Mouse (Mus musculus): ENCODE measurements around the gene Syt8.
A peak's percentile ranks its signal among the peaks of the same experiment; 100 is the strongest.

Gene Syt8

DNA sequence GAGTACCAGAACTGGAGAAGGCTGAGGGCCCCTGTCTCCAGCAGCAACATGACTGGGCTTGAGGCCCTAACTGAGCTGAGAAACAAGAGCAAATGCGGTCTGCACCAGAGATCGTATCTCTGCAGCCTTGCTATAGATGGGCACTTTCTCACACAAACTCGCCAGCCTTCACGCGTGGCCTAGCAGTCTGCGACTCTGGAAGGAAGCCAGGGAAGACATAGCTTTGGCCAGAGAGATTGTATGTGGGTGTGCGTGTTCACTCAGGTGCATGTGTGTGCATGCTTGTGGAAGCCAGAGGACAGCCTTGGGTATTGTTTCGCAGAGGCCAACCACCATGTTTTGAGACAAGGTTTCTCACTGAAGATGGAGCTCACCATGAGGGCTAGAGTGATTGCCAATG, 26.0 kb upstream of the Syt8 start:
- DNase-seq (ENCODE audit: low read depth, low spot score), result no peak

GRCm38 (mm10) chr7:142409603-142410002, 25.0 kb upstream of the Syt8 start:
- no peak for DNase-seq (ENCODE audit: low read depth, low spot score)

DNA sequence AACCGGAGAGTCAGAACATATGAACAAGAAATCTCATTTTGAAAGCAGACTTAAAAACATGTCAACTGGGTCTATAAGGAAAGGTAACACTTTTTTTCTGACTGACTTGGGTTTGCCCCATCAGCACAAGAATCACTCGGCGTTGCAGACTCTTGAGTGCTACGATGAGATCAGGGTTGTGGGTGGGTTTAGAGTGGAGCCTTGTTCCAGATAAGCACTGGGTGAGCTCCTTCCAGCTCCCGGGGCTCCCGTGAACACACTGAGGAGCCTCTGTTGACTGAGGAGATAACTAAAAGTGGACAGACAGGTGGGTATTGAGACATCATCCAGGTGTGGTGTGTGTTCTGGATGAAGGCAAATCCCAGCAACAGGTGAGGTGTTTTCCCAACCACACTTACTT, 21.4 kb upstream of the Syt8 start:
- no peak for DNase-seq (ENCODE audit: low read depth, low spot score)

- no peak for DNase-seq (ENCODE audit: low read depth, low spot score)
These were observed 19.3 kb upstream of the Syt8 start for GRCm38 (mm10) chr7:142415314-142415713.

DNA sequence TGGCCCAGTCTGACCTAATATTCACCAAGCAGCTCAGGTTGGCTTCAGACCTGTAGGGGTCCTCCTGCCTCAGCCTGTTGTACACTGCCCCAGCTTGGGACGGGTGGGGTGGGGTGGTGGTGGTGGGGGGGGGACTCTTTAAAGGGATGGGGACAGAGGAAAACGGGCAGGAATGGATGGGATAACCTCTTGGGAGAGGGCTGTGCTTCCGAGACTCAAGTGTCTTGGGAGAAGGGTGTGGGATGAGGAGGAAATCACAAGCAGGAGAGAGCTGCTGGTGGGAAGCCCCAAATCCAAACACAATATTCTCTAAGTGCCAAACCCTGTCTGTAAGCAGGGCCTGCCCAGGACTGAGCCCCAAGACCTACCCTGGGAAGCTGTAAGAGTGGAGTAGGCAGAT, 18.4 kb upstream of the Syt8 start:
- no peak for DNase-seq (ENCODE audit: low read depth, low spot score)

DNA sequence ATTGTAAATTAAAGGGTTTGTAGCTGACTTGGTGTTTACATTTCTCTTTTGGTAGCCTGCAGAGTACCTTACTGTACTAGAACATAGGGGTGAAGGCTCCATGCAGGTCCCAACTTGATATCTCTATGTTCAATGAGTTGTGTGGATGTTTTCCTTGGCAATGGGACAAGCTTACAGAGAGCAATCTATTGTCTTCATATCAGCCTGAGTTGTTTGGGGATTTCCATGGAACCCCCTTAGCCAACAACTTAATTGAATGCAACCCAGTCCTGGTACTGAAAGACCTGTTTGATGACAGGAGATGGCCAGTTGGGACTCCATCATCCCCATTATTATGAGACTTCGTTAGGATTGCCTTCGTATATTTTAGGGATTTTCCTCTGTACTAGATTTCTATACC, 16.6 kb upstream of the Syt8 start:
- no peak for DNase-seq (ENCODE audit: low read depth, low spot score)

- DNase-seq (ENCODE audit: low read depth, low spot score), result peak; percentile 50
These were observed 16.0 kb upstream of the Syt8 start for GRCm38 (mm10) chr7:142418679-142419078.

- DNase-seq (ENCODE audit: low read depth, low spot score), result no peak
These were observed 14.8 kb upstream of the Syt8 start for GRCm38 (mm10) chr7:142419887-142420286.

GRCm38 (mm10) chr7:142421826-142422225, 12.8 kb upstream of the Syt8 start:
- no peak for DNase-seq (ENCODE audit: low read depth, low spot score)

DNA sequence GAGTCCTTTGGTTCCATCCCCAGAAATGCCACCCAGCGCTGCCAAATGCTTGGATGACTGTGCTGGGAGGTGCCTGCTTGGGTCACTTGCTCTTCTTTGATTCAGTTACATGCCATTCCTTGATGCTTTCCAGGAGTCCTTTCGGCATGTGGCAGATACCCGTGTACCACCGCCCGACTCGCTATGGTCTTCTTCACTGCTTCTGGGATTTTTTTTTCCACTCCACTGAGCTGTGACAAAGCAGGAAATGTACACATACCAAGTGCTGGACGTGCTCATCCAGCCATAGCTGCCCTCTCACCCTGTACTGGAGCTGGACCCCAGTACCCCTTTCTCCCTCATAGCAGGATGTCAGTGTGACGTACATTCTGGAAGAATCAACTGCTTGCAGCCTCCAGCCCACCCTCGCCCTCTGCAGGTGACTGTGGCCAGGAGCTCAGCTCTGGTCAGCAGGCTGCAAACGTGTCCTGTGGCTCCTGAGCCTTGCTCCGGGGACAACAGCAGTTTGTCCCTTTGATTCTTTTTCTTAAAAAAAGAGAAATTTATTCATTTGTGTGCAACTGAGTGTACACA, 8.9 kb upstream of the Syt8 start:
- DNase-seq (ENCODE audit: low read depth, low spot score), result no peak

- DNase-seq (ENCODE audit: low read depth, low spot score), result peak; percentile 84
These were observed 6.4 kb upstream of the Syt8 start for GRCm38 (mm10) chr7:142428213-142428612.

GRCm38 (mm10) chr7:142430160-142430678, 4.4 kb upstream of the Syt8 start:
- DNase-seq (ENCODE audit: low read depth, low spot score), result no peak

DNA sequence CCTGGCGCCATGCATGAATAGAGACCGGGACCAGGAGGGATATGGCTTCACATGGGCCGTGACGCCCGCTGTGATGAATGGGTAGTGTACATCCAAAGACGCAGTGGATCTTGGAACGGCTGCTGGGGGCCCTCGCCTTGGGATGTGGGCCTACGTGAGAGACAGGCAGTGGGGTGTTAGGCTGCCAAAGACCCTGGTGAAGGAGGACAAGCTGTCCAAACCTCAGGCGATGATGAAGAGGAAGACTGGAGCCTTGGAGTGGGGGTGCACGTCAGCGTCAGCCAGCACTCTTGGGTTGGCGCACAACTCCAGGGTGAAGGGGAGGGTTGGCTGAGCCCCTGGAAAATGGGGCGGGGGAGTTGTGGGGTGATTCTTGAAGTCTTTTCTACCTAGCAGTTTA, 3.5 kb upstream of the Syt8 start:
- no peak for DNase-seq (ENCODE audit: low read depth, low spot score)

DNA sequence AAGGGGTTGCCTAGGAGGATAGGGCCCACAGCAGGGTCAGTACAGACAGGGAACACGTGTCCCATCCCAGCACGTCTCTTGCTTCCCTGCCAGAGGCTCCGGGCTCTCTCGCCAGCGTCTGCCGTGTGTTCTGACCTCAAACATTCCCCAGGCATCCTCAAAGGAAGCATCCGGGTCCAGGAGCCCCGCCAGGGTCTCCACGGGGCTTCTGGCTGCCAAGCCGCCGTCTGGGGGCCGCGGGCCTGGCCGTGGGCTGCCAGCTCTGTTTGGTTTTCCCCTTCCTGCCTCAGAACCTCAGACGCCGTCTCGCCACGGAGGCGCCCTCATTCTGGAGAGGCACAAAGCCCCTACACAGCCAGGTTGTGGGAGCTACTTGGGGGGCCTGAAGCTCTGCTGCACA, 1.0 kb upstream of the Syt8 start:
- no peak for DNase-seq (ENCODE audit: low read depth, low spot score)

GRCm38 (mm10) chr7:142435524-142435923, 874 bp downstream of the Syt8 start:
- peak; percentile 67 for DNase-seq (ENCODE audit: low read depth, low spot score)

GRCm38 (mm10) chr7:142437324-142437723, 2.7 kb downstream of the Syt8 start:
- DNase-seq (ENCODE audit: low read depth, low spot score), result no peak

GRCm38 (mm10) chr7:142439966-142440365, 5.3 kb downstream of the Syt8 start:
- no peak for DNase-seq (ENCODE audit: low read depth, low spot score)

DNA sequence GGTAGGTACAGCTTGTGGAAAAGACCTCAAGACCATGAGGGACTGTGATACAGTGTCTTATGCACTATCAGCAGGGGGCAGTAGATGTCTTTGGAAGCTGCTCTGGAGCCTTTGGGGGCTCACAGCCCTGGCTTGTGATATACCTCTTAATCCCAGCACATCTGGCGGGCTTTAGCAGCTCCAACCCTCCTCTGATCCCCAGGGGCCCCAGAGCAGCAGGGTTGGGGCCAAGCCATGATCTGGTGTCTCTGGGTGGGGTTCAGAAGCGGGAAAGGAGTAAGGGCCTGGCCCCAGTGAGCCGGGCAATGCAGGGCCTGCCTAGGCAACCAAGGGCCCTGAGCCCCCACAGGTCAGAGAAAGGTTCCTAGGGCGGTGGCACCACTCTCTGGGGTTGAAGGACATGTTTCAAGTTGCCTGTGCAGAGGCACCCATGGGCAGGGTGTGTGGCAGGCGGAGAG, 6.0 kb downstream of the Syt8 start:
- peak; percentile 39 for DNase-seq (ENCODE audit: low read depth, low spot score)

DNA sequence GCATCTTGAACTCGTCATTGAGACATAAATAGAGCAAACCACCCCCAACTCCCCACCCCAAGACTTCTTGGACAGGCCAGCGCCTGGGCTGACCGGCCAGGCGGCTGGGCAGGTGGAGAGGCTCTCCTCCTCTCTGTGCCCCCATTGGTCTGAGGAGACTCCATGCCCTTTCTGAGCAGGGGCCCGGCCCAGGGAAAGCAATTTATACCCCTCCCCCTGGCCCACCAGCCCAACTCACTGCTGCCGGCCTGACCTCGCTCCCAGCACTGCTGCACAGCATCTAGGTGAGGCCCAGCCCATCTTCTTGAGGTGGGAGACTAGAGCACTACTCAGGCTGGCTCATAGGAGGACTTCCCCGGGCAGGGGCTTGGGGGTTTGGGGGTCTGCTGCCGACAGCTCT, 6.9 kb downstream of the Syt8 start, which contains the start of gene Tnni2:
Gene Tnni2, plus strand, starts transcription at position 224 of the 400 bp plus-strand sequence.
- DNase-seq (ENCODE audit: low read depth, low spot score), result no peak

- no peak for DNase-seq (ENCODE audit: low read depth, low spot score)
These were observed 7.6 kb downstream of the Syt8 start for GRCm38 (mm10) chr7:142442081-142442907.

DNA sequence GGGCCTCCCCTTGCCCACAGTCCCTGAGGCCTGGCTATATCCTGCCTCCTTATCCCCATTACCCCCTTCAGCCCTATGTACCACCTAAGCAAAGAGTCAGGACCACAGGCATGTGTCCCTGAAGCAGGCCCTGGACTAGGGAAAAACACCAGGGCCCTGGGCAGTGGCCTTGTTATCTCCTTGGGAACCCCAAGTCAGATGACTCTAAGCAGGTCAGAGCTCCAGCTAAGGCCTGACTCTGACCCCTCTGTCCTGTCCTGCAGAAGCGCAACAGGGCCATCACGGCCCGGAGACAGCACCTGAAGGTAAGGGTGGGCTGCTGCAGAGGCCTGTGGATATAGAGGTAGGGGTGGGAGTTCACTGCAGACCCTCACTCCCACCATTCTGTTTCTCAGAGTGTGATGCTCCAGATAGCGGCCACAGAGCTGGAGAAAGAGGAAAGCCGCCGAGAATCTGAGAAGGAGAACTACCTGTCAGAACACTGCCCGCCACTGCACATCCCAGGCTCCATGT, 8.3 kb downstream of the Syt8 start:
- no peak for DNase-seq (ENCODE audit: low read depth, low spot score)

- no peak for DNase-seq (ENCODE audit: low read depth, low spot score)
These were observed 8.8 kb downstream of the Syt8 start for GRCm38 (mm10) chr7:142443474-142443873.

DNA sequence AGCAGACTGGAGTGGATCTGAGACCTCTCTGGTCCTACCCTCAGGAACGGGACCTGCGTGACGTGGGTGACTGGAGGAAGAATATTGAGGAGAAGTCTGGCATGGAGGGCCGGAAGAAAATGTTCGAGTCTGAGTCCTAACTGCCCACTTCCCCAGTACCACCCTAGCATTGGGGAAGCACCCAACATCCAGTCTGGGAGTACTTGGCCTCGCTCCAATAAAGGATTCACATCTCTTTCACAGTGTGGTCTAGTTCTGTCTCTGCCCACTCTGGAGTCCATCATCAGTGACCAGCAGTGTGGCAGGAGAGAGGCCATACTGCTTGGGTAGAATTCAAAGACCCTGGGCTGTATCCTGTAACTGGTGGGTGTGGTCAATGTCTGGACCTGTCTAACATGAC, 9.5 kb downstream of the Syt8 start:
- DNase-seq (ENCODE audit: low read depth, low spot score), result no peak

Data from R1 (cell line).